Mouse (Mus musculus) lung, postnatal 10 days (tissue): ENCODE data around the gene Elavl4.

Source experiments
- DNase-seq: peaks from one replicate; pipeline ENCODE4 v3.0.0; 2021

Gene Elavl4

DNA sequence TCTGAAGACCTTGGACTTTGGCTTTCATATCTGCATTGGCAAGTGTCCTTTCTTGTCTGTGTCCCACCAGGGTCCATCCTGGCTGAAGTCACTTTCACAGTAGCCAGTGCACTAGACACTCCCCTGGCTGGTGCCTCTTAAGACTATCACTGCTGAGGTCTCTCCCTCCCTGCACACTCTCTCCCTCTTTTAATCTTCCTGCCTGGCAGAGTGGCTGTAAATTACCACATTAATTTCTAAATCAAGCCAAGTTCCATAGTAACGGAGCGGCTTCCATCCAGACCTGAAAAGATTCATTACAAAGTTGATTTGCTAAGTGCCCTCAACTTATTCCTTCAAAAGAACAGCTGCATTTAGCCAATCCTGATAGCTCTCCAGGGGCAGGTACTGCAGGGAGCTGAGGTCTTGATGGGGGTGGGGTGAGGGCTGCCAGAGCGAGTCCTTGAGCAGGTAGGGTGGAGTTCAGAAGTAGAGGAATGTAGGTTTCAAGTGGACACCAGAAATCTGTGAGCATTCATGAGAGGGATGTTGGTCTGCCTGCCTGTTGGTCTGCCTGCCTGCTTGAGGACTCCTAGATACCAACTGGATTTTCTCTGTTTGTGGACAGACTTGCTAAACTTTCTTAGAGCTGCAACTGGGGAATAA lies 194.1 kb downstream of the Elavl4 start:
- no peak for DNase-seq

DNA sequence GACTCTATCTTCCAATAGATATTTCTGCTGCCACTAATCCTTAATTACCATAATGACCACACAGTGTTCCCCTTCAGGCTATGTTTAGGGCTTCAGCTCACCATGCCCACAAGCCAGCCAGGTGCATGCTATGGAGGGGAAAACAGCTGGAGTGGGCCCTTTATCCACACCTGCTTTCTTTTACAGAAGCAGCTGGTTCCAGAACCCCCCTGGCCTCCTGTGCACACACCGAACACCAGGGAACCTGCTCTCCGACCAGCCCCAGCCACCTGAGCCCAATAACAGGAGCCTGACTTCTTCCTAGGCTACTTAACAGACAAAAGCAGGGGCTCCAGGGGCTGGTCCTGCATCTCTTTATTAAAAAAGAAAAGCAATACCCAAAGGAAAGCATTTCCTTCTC lies 195.8 kb downstream of the Elavl4 start:
- DNase-seq, result no peak
